8 mouse cellular contexts compared by ENCODE assay signal in the genomic region with DNA sequence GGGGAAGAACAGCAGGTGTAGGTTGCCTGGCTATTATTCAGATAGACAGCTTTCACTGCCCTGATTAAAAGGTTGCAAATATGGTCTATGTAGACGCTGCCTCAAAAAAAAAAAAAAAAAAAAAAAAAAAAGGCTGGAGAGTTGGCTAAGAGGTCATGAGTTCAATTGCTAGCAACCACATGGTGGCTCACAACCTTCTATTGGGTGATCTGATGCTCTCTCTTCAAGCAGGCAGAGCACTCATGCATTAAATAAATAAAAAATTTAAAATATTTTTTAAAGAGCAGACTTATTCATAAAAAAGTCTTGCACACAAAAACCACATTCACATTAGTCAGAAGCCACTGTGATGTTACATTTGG. TPM values are rescaled to one million over a fixed set of nuclear protein-coding genes. Genes with fewer than 3 reads are reported as not detected.
DNase-seq lines count a peak whose midpoint lies in the region; ATAC-seq and TF ChIP-seq lines count a peak whose summit lies in the region.

No protein-coding gene starts in this region.

- TF ChIP-seq CTCF in testis, adult 2 months (IDR thresholded peaks at IDR 0.05; ENCODE audit: control insufficient read depth, insufficient read depth, insufficient replicate concordance, low read depth, low read length) = no peak

- peak overlapping the region; percentile 95 for H3K4me2 ChIP-seq in liver, embryonic 12.5 days

- WGBS in liver, embryonic 12.5 days (ENCODE audit: insufficient replicate concordance) = 0% methylated on average over 1 of the region's 1 CpGs

- no peak for ATAC-seq in erythroblast, adult 5-6 weeks (replicated peaks; ENCODE audit: low FRiP score, poor library complexity, severe bottlenecking)
- no peak for ATAC-seq in liver, embryonic 12.5 days
- no peak for ATAC-seq in monocyte, adult 5-6 weeks (replicated peaks; ENCODE audit: insufficient number of reproducible peaks, low FRiP score, low TSS enrichment, poor library complexity, severe bottlenecking)

- no peak for DNase-seq in testis, postnatal 10 days (ENCODE audit: low spot score)
- DNase-seq in urinary bladder, postnatal 4 days (ENCODE audit: low spot score in 2 of 2) = no peak
- DNase-seq in urinary bladder, adult 2 months (ENCODE audit: low spot score) = no peak

- H3K9me3 ChIP-seq in erythroblast, embryonic 14.5 days (ENCODE audit: control insufficient read depth, low read length) = peaks cover under 1% of the 10 kb centered on the region
- no peaks in the 10 kb centered on the region for H3K9me3 ChIP-seq in liver, embryonic 12.5 days (replicated peaks)

- peaks cover 73% of the 10 kb centered on the region for H3K36me3 ChIP-seq in erythroblast, embryonic 14.5 days (ENCODE audit: control insufficient read depth)
- no peaks in the 10 kb centered on the region; the same call in none of the 2 replicates for H3K36me3 ChIP-seq in testis, adult 2 months (ENCODE audit: control insufficient read depth, insufficient read depth, low read length)
- H3K36me3 ChIP-seq in liver, embryonic 12.5 days = peaks cover 60% of the 10 kb centered on the region

- no peak for TF ChIP-seq POLR2A in testis, adult 2 months (IDR thresholded peaks at IDR 0.05; ENCODE audit: control insufficient read depth, low read depth, low read length)

- H3K4me3 ChIP-seq in erythroblast, embryonic 14.5 days (replicated peaks) = peak overlapping the region; percentile 80
- peak overlapping the region; percentile 93 for H3K4me3 ChIP-seq in testis, adult 2 months (ENCODE audit: control insufficient read depth, low read depth, low read length)
- H3K4me3 ChIP-seq in liver, embryonic 12.5 days = peak overlapping the region; percentile 82

- H3K27ac ChIP-seq in testis, adult 2 months (ENCODE audit: control insufficient read depth, insufficient read depth, low read depth, low read length) = peak overlapping the region; percentile 1; the same call in 1 of the 2 replicates
- H3K27ac ChIP-seq in liver, embryonic 12.5 days = peak overlapping the region; percentile 99

- H3K9ac ChIP-seq in liver, embryonic 12.5 days = peak overlapping the region; percentile 96

- no peaks in the 10 kb centered on the region for H3K27me3 ChIP-seq in erythroblast, embryonic 14.5 days (ENCODE audit: control insufficient read depth)
- no peaks in the 10 kb centered on the region for H3K27me3 ChIP-seq in testis, adult 2 months (ENCODE audit: control insufficient read depth, insufficient read depth, low read length)
- no peaks in the 10 kb centered on the region for H3K27me3 ChIP-seq in liver, embryonic 12.5 days (replicated peaks)

- peaks cover 55% of the 10 kb centered on the region for H3K4me1 ChIP-seq in erythroblast, embryonic 14.5 days (ENCODE audit: control insufficient read depth)
- peaks cover 15% of the 10 kb centered on the region for H3K4me1 ChIP-seq in testis, adult 2 months (ENCODE audit: control insufficient read depth, insufficient read depth, low read length)
- peaks cover 62% of the 10 kb centered on the region for H3K4me1 ChIP-seq in liver, embryonic 12.5 days

RNA-seq across cellular contexts. Expression of gene Mbd3, which starts 1.2 kb away (rescaled TPM):
- polyA plus RNA-seq in erythroblast, embryonic 14.5 days (2012) = 24.1 and 26.2 TPM in 2 replicates
- total RNA-seq in erythroblast, adult 5-6 weeks (2015; ENCODE audit: low replicate concordance) = 11.9 and 38.4 TPM in 2 replicates
- total RNA-seq in erythroblast, adult 5-6 weeks (2017; ENCODE audit: low replicate concordance) = 10.5 and 21.3 TPM in 2 replicates
- polyA plus RNA-seq in testis, adult 2 months (2012; rRNA removed) = 135 and 153 TPM in 2 replicates
- polyA plus RNA-seq in liver, embryonic 12.5 days (2016; fragmentation: Nextera tagmentation; extraction: Ambion mirVana) = 134 and 140 TPM in 2 replicates
- polyA plus RNA-seq in urinary bladder, adult 2 months (2012; rRNA removed) = 112 and 119 TPM in 2 replicates
- 11.4 to 34.6 TPM (median 18.6 TPM) in 3 replicates for total RNA-seq in monocyte, adult 5-6 weeks (2017)

RNA-seq across cellular contexts. Expression of gene Uqcr11, which starts 8.5 kb away (rescaled TPM):
- polyA plus RNA-seq in erythroblast, embryonic 14.5 days (2012) = 197 and 289 TPM in 2 replicates
- 38.2 and 42.4 TPM in 2 replicates for total RNA-seq in erythroblast, adult 5-6 weeks (2015; ENCODE audit: low replicate concordance)
- 56.0 and 60.8 TPM in 2 replicates for total RNA-seq in erythroblast, adult 5-6 weeks (2017; ENCODE audit: low replicate concordance)
- polyA plus RNA-seq in testis, adult 2 months (2012; rRNA removed) = 446 and 549 TPM in 2 replicates
- polyA plus RNA-seq in liver, embryonic 12.5 days (2016; fragmentation: Nextera tagmentation; extraction: Ambion mirVana) = 594 and 628 TPM in 2 replicates
- polyA plus RNA-seq in urinary bladder, adult 2 months (2012; rRNA removed) = 883 and 983 TPM in 2 replicates
- 56.9 to 82.5 TPM (median 76.8 TPM) in 3 replicates for total RNA-seq in monocyte, adult 5-6 weeks (2017)

RNA-seq across cellular contexts. Expression of gene Mex3d, which starts 10.7 kb away (rescaled TPM):
- 0.53 and 0.55 TPM in 2 replicates for polyA plus RNA-seq in erythroblast, embryonic 14.5 days (2012)
- 1.5 TPM in 1 of 2 replicates, not detected in the other for total RNA-seq in erythroblast, adult 5-6 weeks (2015; ENCODE audit: low replicate concordance)
- total RNA-seq in erythroblast, adult 5-6 weeks (2017; ENCODE audit: low replicate concordance) = 0.51 and 0.70 TPM in 2 replicates
- polyA plus RNA-seq in testis, adult 2 months (2012; rRNA removed) = 596 and 686 TPM in 2 replicates
- 2.1 TPM in 2 replicates for polyA plus RNA-seq in liver, embryonic 12.5 days (2016; fragmentation: Nextera tagmentation; extraction: Ambion mirVana)
- 11.2 and 11.5 TPM in 2 replicates for polyA plus RNA-seq in urinary bladder, adult 2 months (2012; rRNA removed)
- 4.1 to 5.3 TPM (median 5.2 TPM) in 3 replicates for total RNA-seq in monocyte, adult 5-6 weeks (2017)

RNA-seq across cellular contexts. Expression of gene Tcf3, which starts 35.3 kb away (rescaled TPM):
- polyA plus RNA-seq in erythroblast, embryonic 14.5 days (2012) = 61.1 and 64.8 TPM in 2 replicates
- total RNA-seq in erythroblast, adult 5-6 weeks (2015; ENCODE audit: low replicate concordance) = 30.7 and 31.1 TPM in 2 replicates
- total RNA-seq in erythroblast, adult 5-6 weeks (2017; ENCODE audit: low replicate concordance) = 27.9 and 39.6 TPM in 2 replicates
- 13.4 and 14.9 TPM in 2 replicates for polyA plus RNA-seq in testis, adult 2 months (2012; rRNA removed)
- 110 and 115 TPM in 2 replicates for polyA plus RNA-seq in liver, embryonic 12.5 days (2016; fragmentation: Nextera tagmentation; extraction: Ambion mirVana)
- 29.7 and 35.4 TPM in 2 replicates for polyA plus RNA-seq in urinary bladder, adult 2 months (2012; rRNA removed)
- total RNA-seq in monocyte, adult 5-6 weeks (2017) = 18.9 to 30.0 TPM (median 26.1 TPM) in 3 replicates

RNA-seq across cellular contexts. Expression of gene Plk5, which starts 41.9 kb away (rescaled TPM):
- not detected in 2 replicates for polyA plus RNA-seq in erythroblast, embryonic 14.5 days (2012)
- total RNA-seq in erythroblast, adult 5-6 weeks (2015; ENCODE audit: low replicate concordance) = not detected in 2 replicates
- not detected in 2 replicates for total RNA-seq in erythroblast, adult 5-6 weeks (2017; ENCODE audit: low replicate concordance)
- polyA plus RNA-seq in testis, adult 2 months (2012; rRNA removed) = 1.3 and 1.7 TPM in 2 replicates
- 0.06 and 0.10 TPM in 2 replicates for polyA plus RNA-seq in liver, embryonic 12.5 days (2016; fragmentation: Nextera tagmentation; extraction: Ambion mirVana)
- polyA plus RNA-seq in urinary bladder, adult 2 months (2012; rRNA removed) = 4.5 and 6.4 TPM in 2 replicates
- total RNA-seq in monocyte, adult 5-6 weeks (2017) = not detected in 3 replicates

Comparison
In these comparisons a context has a peak if more than half of its experiments do, and no peak if none do; other contexts are left out.
1. RNA of gene Mex3d, which starts 10.7 kb away (polyA plus RNA-seq): 596 to 686 TPM in testis, adult 2 months; 11.2 to 11.5 TPM in urinary bladder, adult 2 months, 2.1 TPM in liver, embryonic 12.5 days and 0.53 to 0.55 TPM in erythroblast, embryonic 14.5 days; every median in the first group is over 10 times any median in the second.
2. Peak in every context shown above with its lines, with median percentiles within 50 percentile points of each other: H3K4me3 ChIP-seq.